ENCODE assay signal across 34 mouse cellular contexts in the genomic region with DNA sequence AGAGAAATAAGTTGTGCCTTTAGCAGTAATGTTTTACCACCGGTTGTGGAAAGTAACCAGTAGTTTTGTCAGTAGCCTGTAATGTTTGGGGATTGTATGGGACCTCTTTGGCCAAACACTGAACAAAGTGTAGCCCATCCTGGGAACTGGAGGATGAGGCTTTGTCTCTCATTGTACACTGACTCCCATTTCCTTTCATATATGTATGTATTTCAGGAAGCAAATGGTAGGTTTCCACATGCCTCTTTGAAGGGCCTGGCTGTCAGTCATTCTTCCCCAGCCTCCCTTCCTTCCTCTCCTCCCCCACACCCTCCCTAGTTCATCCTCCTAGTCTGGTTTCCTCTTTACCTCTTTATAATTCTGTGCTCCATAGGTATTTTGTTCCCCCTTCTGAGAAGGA.
"Had no signal": no experiment of that assay in that cellular context is flagged by ENCODE, and none has a peak within 500 bp of the region (broad histone marks: within the 10 kb centered on the region; RNA-seq: fewer than 3 reads in every experiment).

No protein-coding gene starts in this region.

- ATAC-seq: hindbrain, embryonic 16.5 days; hindbrain, postnatal 0 days; inflammation-experienced regulatory T-cells, adult 6 months; intestine, embryonic 15.5 days; intestine, embryonic 16.5 days; intestine, postnatal 0 days had no signal

- H3K4me2 ChIP-seq: heart, embryonic 13.5 days; heart, embryonic 15.5 days; hindbrain, embryonic 12.5 days; hindbrain, embryonic 13.5 days; hindbrain, embryonic 14.5 days; hindbrain, embryonic 15.5 days; intestine, embryonic 15.5 days; kidney, embryonic 15.5 days had no signal

- H3K9ac ChIP-seq: heart, embryonic 13.5 days; heart, embryonic 15.5 days; hindbrain, embryonic 12.5 days; hindbrain, embryonic 13.5 days; hindbrain, embryonic 14.5 days; hindbrain, embryonic 15.5 days; intestine, embryonic 15.5 days; kidney, embryonic 15.5 days had no signal

- H3K36me3 ChIP-seq: heart, embryonic 10.5 days; heart, embryonic 13.5 days; heart, embryonic 15.5 days; hindbrain, embryonic 10.5 days; hindbrain, embryonic 12.5 days; hindbrain, embryonic 13.5 days; hindbrain, embryonic 15.5 days; intestine, embryonic 15.5 days; kidney, embryonic 15.5 days had no signal

- H3K9me3 ChIP-seq: heart, embryonic 10.5 days; heart, embryonic 13.5 days; heart, embryonic 15.5 days; hindbrain, embryonic 10.5 days; hindbrain, embryonic 12.5 days; hindbrain, embryonic 13.5 days; hindbrain, embryonic 15.5 days; intestine, embryonic 15.5 days; kidney, embryonic 15.5 days had no signal

- H3K27me3 ChIP-seq: heart, embryonic 13.5 days; heart, embryonic 15.5 days; hindbrain, embryonic 12.5 days; hindbrain, embryonic 13.5 days; hindbrain, embryonic 15.5 days; intestine, embryonic 15.5 days; kidney, embryonic 15.5 days had no signal

- H3K4me3 ChIP-seq: heart, embryonic 10.5 days; heart, embryonic 13.5 days; heart, embryonic 15.5 days; hindbrain, embryonic 10.5 days; hindbrain, embryonic 12.5 days; hindbrain, embryonic 13.5 days; hindbrain, embryonic 15.5 days; intestine, embryonic 15.5 days; kidney, embryonic 15.5 days; layer of hippocampus, adult 2 months; left cerebral cortex, adult 2 months had no signal

- H3K27ac ChIP-seq: heart, embryonic 10.5 days; heart, embryonic 13.5 days; heart, embryonic 15.5 days; hindbrain, embryonic 10.5 days; hindbrain, embryonic 12.5 days; hindbrain, embryonic 13.5 days; hindbrain, embryonic 14.5 days; hindbrain, embryonic 15.5 days; hindbrain, postnatal 0 days; intestine, embryonic 15.5 days; kidney, embryonic 15.5 days; kidney, postnatal 0 days; layer of hippocampus, adult 2 months; left cerebral cortex, adult 2 months had no signal

- H3K4me1 ChIP-seq: heart, embryonic 10.5 days; heart, embryonic 13.5 days; heart, embryonic 15.5 days; hindbrain, embryonic 10.5 days; hindbrain, embryonic 12.5 days; intestine, embryonic 15.5 days; kidney, embryonic 15.5 days had no signal

- DNase-seq: heart, postnatal 10 days; heart, postnatal 14 days; heart, postnatal 36 days; heart, postnatal 4 days; kidney, adult 11 months; kidney, adult 18-20 months; kidney, adult 2 months; kidney, adult 8-10 months; kidney, adult 9 months; kidney, postnatal 10 days; kidney, postnatal 14 days; kidney, postnatal 25 days; kidney, postnatal 36 days; kidney, postnatal 4 days; layer of hippocampus, adult 9-11 months; layer of hippocampus, postnatal 36 days had no signal
